Comparison of ENCODE assay signal across 12 mouse cellular contexts in the genomic region with DNA sequence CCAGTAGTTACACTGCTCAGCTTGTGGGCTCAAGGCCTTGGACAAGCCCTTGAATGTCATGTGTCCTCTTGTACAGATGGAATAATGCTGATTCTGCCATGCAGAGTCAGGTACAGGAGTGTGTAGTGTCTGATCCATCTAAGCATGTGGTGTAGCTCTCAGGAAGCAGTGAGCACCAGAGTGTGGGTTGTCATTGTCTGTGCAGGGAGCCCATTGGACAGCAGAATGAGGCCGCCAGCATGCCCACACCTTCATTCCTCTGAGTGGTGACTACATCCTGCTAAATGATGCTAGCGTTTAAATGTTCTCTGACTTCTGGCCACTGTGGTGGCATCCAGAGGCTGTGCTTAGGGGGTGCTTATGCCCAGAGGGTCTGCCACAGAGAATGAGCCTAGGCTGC.
"Had no signal": no experiment of that assay in that cellular context is flagged by ENCODE, and none has a peak within 500 bp of the region (broad histone marks: within the 10 kb centered on the region; RNA-seq: fewer than 3 reads in every experiment).

No protein-coding gene starts in this region.

- DNase-seq: kidney, adult 8-10 months; kidney, postnatal 25 days; lung, embryonic 14.5 days; lung, postnatal 10 days; lung, postnatal 4 days; midbrain, embryonic 14.5 days; retina, postnatal 1 day; thymus, postnatal 36 days had no signal

- H3K4me1 ChIP-seq: liver, embryonic 12.5 days had no signal

- H3K27ac ChIP-seq: limb, embryonic 15.5 days; liver, embryonic 12.5 days; midbrain, embryonic 10.5 days had no signal

- H3K4me3 ChIP-seq: limb, embryonic 15.5 days; liver, embryonic 12.5 days; midbrain, embryonic 10.5 days; myocyte had no signal
